Mouse (Mus musculus): Measurements from ENCODE around the gene Il17re. TPM values are rescaled to one million over a fixed set of nuclear protein-coding genes. Genes with fewer than 3 reads are reported as not detected.

Il17re gene
- under 1 TPM; 0.54 to 0.57 TPM for total RNA-seq (2021)

GRCm38 (mm10) chr6:113457952-113458534, at the start of gene Il17re:
Gene Il17re, plus strand, starts transcription at chr6:113458484.
- intact Hi-C loops (cut with DNase I) = no loop called here
- no peak for DNase-seq (ENCODE audit: low spot score in 2 of 2)

GRCm38 (mm10) chr6:113410001-113410400, 48.3 kb upstream of the Il17re start:
- intact Hi-C loops (cut with DNase I) = no loop called here
- no peak for DNase-seq (ENCODE audit: low spot score in 2 of 2)

DNA sequence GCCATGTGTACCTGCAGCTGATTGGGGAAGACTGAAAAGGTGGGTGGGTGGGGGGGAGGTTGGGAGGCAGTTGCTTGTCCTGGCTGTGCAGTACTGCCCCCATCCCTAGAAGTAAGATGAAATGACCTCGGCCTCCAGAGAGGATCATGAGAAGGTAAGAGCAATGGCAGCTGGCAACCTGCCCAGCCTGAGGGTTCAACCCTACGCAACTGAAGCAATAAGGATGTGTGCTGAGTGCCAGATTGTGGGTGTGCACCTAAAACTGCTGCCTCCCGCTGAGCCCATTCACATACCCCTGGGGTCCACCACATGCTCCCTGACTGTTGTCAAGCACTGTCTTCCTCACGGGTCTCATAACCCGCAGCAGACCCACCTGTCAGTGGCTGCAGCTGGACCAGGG, 41.9 kb upstream of the Il17re start:
- intact Hi-C loops (cut with DNase I) = no loop called here
- no peak for DNase-seq (ENCODE audit: low spot score in 2 of 2)

DNA sequence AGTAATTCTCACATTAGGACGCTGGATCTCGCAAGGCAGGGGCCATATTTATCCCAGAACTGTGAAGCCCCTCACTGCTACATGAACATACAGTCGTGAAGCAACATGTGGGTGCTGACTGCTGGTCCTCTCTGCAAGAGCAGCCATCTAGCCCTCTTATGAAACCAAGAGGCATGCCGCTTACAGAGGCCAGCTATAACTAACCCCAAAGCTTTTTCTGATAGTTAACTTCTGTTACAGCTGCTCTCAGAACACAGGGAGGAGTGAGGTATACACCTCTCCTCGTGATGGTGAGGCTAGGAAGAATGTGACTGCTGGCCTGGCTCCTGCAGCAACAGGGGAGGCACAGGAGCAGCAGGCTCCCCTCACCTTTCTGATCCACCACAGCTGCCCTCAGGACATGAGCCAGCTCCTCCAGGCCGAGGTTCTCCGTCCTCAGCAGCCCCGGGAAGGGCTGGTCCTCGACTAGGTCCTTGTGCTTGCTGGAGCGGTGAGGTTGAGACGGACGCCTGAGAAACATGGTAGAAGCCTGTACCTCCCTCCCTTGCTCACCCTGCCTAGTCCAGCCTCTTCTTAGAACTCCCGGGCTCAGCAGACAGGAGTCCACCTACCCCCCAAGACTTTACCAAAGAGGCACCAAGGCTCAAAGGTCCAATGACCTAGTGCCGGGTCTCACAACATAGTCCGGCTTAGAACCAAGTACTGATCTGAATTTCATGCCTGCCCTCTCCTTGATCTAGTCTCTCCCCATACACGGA, 39.7 kb upstream of the Il17re start:
- DNase-seq (ENCODE audit: low spot score in 2 of 2) = no peak

DNA sequence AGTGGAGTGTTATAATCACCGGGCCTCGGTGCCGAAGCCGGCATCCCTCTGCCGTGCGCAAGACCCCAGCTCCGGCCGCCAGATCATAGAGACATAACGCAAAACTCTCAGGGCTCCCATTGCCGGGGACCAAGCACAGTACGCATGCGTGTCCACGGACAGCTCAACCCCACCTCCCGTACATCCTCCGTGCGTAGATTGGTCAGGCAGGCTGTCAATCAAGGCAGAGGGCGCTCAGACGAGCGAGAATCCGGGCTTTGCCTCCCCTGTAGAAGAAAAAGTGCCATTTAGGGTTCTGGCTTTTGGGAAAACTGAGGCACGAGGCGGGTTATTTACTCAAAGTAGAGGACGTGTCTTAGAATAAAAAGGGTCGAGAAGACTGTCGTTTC, 39.1 kb upstream of the Il17re start, which contains the start of gene Rpusd3:
Rpusd3 (minus strand) TSS at position 142 of the 389 bp plus-strand sequence.
- DNase-seq (ENCODE audit: low spot score in 2 of 2) = peak; percentile 96 to 98
- intact Hi-C loops (cut with DNase I) = no loop called here

More for the DNA sequence above, 39.7 kb upstream of the Il17re start:
- intact Hi-C loops (cut with DNase I) = no loop called here

DNA sequence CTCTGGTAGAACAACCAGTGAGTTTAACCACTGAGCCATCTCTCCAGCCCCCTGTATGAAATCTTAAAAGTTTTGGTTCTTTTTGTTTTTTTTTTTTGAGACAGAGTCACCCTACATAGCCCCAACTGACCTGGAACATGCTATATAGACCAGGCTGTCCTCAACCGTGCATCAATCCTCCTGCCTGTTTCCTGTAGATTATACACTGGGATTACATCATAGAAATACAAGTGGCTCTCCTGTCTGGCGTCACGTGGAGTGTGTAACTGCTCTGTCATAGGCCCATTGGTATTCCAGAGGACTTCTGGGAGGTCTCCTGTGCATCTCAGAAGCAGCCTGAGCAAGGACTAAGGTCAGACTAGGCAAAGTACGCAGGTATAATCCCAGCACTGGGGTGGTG, 35.3 kb upstream of the Il17re start:
- intact Hi-C loops (cut with DNase I) = loop anchor here (5.0 kb wide), 1 partner anchor 81 kb away; the partner anchor contains the start of gene Camk1

GRCm38 (mm10) chr6:113424187-113424586, 34.1 kb upstream of the Il17re start:
- intact Hi-C loops (cut with DNase I) = loop anchor here (5.0 kb wide), 1 partner anchor 82 kb away; the partner anchor contains the start of gene Camk1
- DNase-seq (ENCODE audit: low spot score in 2 of 2) = no peak

More for the DNA sequence above, 35.3 kb upstream of the Il17re start:
- DNase-seq (ENCODE audit: low spot score in 2 of 2) = no peak

DNA sequence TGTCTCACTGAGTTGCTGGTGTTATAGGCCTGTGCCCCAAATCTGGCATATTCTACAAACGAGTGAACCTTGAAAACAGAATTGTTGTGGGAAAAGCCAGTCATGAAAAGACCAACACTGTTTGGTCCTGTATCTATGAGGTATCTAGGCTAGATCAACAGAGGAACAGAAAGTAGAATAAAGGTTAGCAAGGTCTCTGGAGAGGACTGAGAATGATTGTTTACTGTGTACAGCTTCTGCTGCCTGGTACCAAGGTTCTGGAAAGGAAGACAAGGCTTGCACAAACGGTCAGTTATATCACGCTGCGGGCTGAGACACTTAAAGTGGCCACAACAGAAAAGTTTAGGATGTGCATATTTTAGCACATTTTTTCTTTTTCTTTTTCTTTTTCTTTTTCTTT, 31.6 kb upstream of the Il17re start:
- intact Hi-C loops (cut with DNase I) = no loop called here
- no peak for DNase-seq (ENCODE audit: low spot score in 2 of 2)

DNA sequence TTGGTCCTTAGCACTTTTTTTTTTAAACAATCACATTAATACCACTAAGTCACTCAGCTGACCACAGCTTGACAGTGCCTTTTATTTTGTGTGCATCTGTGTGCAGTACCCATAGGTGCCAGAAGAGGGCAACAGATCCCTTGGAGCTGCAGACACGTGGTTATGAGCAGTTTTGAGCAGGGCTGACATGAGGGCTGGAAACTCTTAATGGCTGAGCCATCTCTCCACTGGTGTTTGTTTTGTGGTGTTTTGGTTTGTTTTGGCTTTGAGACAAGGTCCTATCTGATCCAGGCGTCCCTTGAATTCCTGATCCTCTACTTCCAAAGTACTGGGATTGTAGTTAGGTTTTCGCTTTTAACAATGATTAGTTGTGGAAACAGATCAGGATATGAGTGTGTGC, 30.9 kb upstream of the Il17re start:
- no peak for DNase-seq (ENCODE audit: low spot score in 2 of 2)
- intact Hi-C loops (cut with DNase I) = no loop called here

- DNase-seq (ENCODE audit: low spot score in 2 of 2) = no peak
- intact Hi-C loops (cut with DNase I) = no loop called here
These were observed 30.3 kb upstream of the Il17re start for GRCm38 (mm10) chr6:113428006-113428405.

DNA sequence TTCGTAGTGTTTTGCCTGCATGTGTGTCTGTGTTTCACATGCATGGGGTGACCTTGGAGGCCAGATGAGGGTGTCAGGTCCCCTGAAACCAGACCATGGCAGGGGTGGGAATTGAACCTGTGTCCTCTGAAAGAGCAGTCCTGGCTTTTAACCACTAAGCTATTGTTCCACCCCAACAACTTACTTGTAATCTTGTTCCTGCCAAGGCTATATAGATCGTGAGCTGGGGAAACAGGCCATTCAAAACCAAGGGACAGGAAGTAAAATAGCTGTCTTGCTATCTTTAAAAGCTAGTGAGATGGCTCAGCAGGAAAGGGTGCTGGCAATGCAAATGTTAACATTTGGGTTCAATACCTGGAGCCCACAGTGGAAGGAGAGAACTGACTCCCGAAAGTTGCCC, 28.3 kb upstream of the Il17re start:
- no peak for DNase-seq (ENCODE audit: low spot score in 2 of 2)
- intact Hi-C loops (cut with DNase I) = no loop called here

GRCm38 (mm10) chr6:113430846-113431245, 27.4 kb upstream of the Il17re start:
- DNase-seq (ENCODE audit: low spot score in 2 of 2) = no peak
- intact Hi-C loops (cut with DNase I) = no loop called here

DNA sequence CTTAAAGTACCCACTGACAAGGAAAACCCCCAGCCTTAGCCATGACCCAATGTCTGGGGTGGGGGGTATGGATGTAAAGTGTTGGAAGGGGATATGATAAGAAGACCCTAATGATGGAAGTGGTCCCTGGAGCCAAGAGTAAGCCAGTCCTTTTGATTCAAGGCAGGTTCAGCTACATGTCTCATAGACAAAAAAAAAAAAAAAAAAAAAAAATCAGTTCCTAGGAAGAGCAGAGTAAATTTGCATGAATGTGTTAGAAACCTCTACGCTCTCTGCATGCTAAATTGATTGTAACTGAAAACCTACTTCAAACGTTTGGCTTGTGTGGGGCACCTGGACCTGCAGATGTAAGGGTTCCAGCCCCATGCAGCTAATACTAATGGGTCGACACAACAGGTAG, 26.5 kb upstream of the Il17re start:
- intact Hi-C loops (cut with DNase I) = no loop called here
- DNase-seq (ENCODE audit: low spot score in 2 of 2) = no peak

- DNase-seq (ENCODE audit: low spot score in 2 of 2) = no peak
- intact Hi-C loops (cut with DNase I) = no loop called here
These were observed 24.6 kb upstream of the Il17re start for GRCm38 (mm10) chr6:113433661-113434060.

DNA sequence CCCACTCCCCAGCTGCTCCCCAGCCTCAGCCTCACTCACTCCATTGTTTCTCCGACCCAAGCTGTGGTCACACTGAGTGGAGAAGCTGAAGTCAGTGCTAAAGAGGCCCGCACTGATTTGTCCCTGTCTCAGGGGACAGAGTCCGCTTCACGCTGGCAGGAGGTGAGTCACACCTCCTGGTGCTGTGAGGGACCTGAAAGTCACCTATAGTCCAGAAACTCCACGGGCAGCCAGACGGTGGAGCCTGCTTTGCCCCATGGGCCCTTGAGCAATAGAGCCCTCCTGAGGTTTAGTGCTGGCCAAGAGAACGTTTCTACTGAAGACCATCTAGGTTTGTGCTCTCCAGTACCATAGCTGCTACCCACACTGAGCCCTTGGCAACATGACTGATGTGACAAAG, 23.6 kb upstream of the Il17re start:
- DNase-seq (ENCODE audit: low spot score in 2 of 2) = no peak
- intact Hi-C loops (cut with DNase I) = no loop called here

- DNase-seq (ENCODE audit: low spot score in 2 of 2) = no peak
- intact Hi-C loops (cut with DNase I) = no loop called here
These were observed 22.5 kb upstream of the Il17re start, which contains the start of gene Cidec for GRCm38 (mm10) chr6:113435664-113436205. Gene Cidec, minus strand, starts transcription at chr6:113435760.

GRCm38 (mm10) chr6:113437135-113437534, 21.1 kb upstream of the Il17re start:
- intact Hi-C loops (cut with DNase I) = no loop called here

GRCm38 (mm10) chr6:113438721-113439430, 19.4 kb upstream of the Il17re start:
- intact Hi-C loops (cut with DNase I) = no loop called here
- no peak for DNase-seq (ENCODE audit: low spot score in 2 of 2)

More at GRCm38 (mm10) chr6:113437135-113437534, 21.1 kb upstream of the Il17re start:
- DNase-seq (ENCODE audit: low spot score in 2 of 2) = no peak

GRCm38 (mm10) chr6:113440686-113441085, 17.6 kb upstream of the Il17re start:
- intact Hi-C loops (cut with DNase I) = loop anchor here (5.0 kb wide), 2 partner anchors 42 to 92 kb away; partner anchors contain the start of genes Creld1, Emc3 and Fancd2

GRCm38 (mm10) chr6:113441147-113441680, 17.1 kb upstream of the Il17re start:
- DNase-seq (ENCODE audit: low spot score in 2 of 2) = peak; percentile 40 to 49
- intact Hi-C loops (cut with DNase I) = loop anchor here (5.0 kb wide), 2 partner anchors 41 to 91 kb away; partner anchors contain the start of genes Creld1, Emc3 and Fancd2

More at GRCm38 (mm10) chr6:113440686-113441085, 17.6 kb upstream of the Il17re start:
- DNase-seq (ENCODE audit: low spot score in 2 of 2) = no peak

All from left cerebral cortex, postnatal 36 days (tissue).